Mouse (Mus musculus): ENCODE data around the gene Arhgap8.

Arhgap8 gene

GRCm38 (mm10) chr15:84719791-84720190 is at the start of gene Arhgap8:
Gene Arhgap8, plus strand, starts transcription at chr15:84720052.
- in situ Hi-C loops (cut with MboI, MseI): no loop called here

- in situ Hi-C loops (cut with MboI, MseI): no loop called here
These were observed 49.2 kb upstream of the Arhgap8 start for GRCm38 (mm10) chr15:84670657-84671055.

GRCm38 (mm10) chr15:84671401-84672307 is 48.2 kb upstream of the Arhgap8 start:
- in situ Hi-C loops (cut with MboI, MseI): no loop called here

- in situ Hi-C loops (cut with MboI, MseI): no loop called here
These were observed 47.6 kb upstream of the Arhgap8 start for GRCm38 (mm10) chr15:84672308-84672615.

GRCm38 (mm10) chr15:84672616-84673015 is 47.2 kb upstream of the Arhgap8 start:
- in situ Hi-C loops (cut with MboI, MseI): no loop called here

GRCm38 (mm10) chr15:84674329-84675067 is 45.4 kb upstream of the Arhgap8 start:
- in situ Hi-C loops (cut with MboI, MseI): no loop called here

GRCm38 (mm10) chr15:84675317-84675716 is 44.5 kb upstream of the Arhgap8 start:
- in situ Hi-C loops (cut with MboI, MseI): no loop called here

GRCm38 (mm10) chr15:84677943-84678342 is 41.9 kb upstream of the Arhgap8 start:
- in situ Hi-C loops (cut with MboI, MseI): no loop called here

GRCm38 (mm10) chr15:84679090-84679489 is 40.8 kb upstream of the Arhgap8 start:
- in situ Hi-C loops (cut with MboI, MseI): no loop called here

- in situ Hi-C loops (cut with MboI, MseI): no loop called here
These were observed 40.1 kb upstream of the Arhgap8 start for GRCm38 (mm10) chr15:84679794-84680193.

GRCm38 (mm10) chr15:84680545-84681454 is 39.1 kb upstream of the Arhgap8 start:
- in situ Hi-C loops (cut with MboI, MseI): no loop called here

GRCm38 (mm10) chr15:84681455-84682193 is 38.2 kb upstream of the Arhgap8 start:
- in situ Hi-C loops (cut with MboI, MseI): no loop called here

GRCm38 (mm10) chr15:84682206-84682605 is 37.6 kb upstream of the Arhgap8 start:
- in situ Hi-C loops (cut with MboI, MseI): no loop called here

- in situ Hi-C loops (cut with MboI, MseI): no loop called here
These were observed 37.0 kb upstream of the Arhgap8 start for GRCm38 (mm10) chr15:84682821-84683220.

GRCm38 (mm10) chr15:84684520-84684919 is 35.3 kb upstream of the Arhgap8 start:
- in situ Hi-C loops (cut with MboI, MseI): no loop called here

- in situ Hi-C loops (cut with MboI, MseI): no loop called here
These were observed 34.4 kb upstream of the Arhgap8 start for GRCm38 (mm10) chr15:84685417-84685816.

GRCm38 (mm10) chr15:84687904-84688303 is 31.9 kb upstream of the Arhgap8 start:
- in situ Hi-C loops (cut with MboI, MseI): no loop called here

- in situ Hi-C loops (cut with MboI, MseI): no loop called here
These were observed 30.5 kb upstream of the Arhgap8 start for GRCm38 (mm10) chr15:84689356-84689755.

GRCm38 (mm10) chr15:84691513-84691912 is 28.3 kb upstream of the Arhgap8 start:
- in situ Hi-C loops (cut with MboI, MseI): no loop called here

- in situ Hi-C loops (cut with MboI, MseI): no loop called here
These were observed 27.2 kb upstream of the Arhgap8 start for GRCm38 (mm10) chr15:84692645-84693044.

- in situ Hi-C loops (cut with MboI, MseI): no loop called here
These were observed 23.8 kb upstream of the Arhgap8 start for GRCm38 (mm10) chr15:84696021-84696420.
